Comparison of ENCODE assay signal across 27 mouse cellular contexts in the genomic region with DNA sequence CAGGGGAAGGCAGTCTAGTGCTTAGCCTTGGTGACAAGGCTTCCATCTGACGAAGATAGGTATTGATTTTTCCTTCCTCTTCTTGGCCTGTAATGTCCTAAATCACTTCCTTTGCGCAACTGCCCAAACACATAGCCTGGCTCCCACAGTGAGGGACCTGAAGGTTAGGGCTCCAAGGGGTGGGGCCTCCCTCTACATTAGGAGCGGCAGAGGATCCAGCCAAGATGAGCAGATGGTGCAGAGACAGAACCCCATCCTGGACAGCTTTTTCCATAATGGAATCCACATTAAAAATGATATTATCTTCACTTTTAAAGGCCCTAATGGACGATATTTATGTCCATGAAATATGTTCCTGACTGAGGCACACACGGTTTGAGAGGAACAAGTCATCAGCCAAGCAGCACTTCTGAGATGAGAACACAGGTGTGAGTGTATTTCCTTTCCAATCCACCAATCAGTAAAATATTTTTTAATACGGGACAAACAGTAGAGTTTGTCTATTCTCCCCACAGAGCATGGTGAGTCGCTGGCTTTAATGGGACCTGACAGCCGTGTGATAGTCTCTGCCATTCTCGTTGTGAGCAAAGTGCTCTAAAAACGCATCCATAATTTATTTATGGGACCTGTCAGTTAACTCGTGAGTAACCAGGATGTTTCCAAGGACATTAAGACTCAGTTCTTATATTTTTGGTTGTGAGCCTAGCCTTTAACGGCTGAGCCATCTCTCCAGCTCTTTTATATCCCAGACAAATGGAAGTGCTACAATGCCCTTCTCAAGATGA.
A peak's percentile ranks its signal among the peaks of the same experiment; 100 is the strongest.
DNase-seq lines count a peak whose midpoint lies in the region; ATAC-seq and TF ChIP-seq lines count a peak whose summit lies in the region.
"Had no signal": no experiment of that assay in that cellular context is flagged by ENCODE, and none has a peak within 500 bp of the region (broad histone marks: within the 10 kb centered on the region; RNA-seq: fewer than 3 reads in every experiment).

No protein-coding gene starts in this region.

- 67% methylated on average over 12 of the region's 12 CpGs for WGBS in hindbrain, postnatal 0 days
- WGBS in hindbrain, embryonic 16.5 days: 73% methylated on average over 12 of the region's 12 CpGs
- 12% methylated on average over 12 of the region's 12 CpGs for WGBS in cerebellum, adult 2 months

- H3K27me3 ChIP-seq in hindbrain, postnatal 0 days (ENCODE audit: insufficient read depth, low read length): no peaks in the 10 kb centered on the region
- no peaks in the 10 kb centered on the region for H3K27me3 ChIP-seq in hindbrain, embryonic 16.5 days (replicated peaks; ENCODE audit: control insufficient read depth, insufficient read depth, low read length)
- H3K27me3 ChIP-seq in cerebellum, adult 2 months (ENCODE audit: control insufficient read depth, insufficient read depth, low read length): no peaks in the 10 kb centered on the region
- H3K27me3 ChIP-seq: embryonic facial prominence, embryonic 15.5 days; forebrain, embryonic 12.5 days; hindbrain, embryonic 15.5 days; midbrain, embryonic 13.5 days had no signal

- no peak for TF ChIP-seq CTCF in hindbrain, postnatal 0 days (IDR thresholded peaks at IDR 0.05; ENCODE audit: low read depth)
- TF ChIP-seq CTCF in cerebellum, adult 2 months (IDR thresholded peaks at IDR 0.05; ENCODE audit: borderline replicate concordance, insufficient read depth, low read depth, low read length): no peak

- H3K4me1 ChIP-seq in hindbrain, postnatal 0 days (ENCODE audit: insufficient read depth, low read length): no peaks in the 10 kb centered on the region
- H3K4me1 ChIP-seq in hindbrain, embryonic 16.5 days (ENCODE audit: control insufficient read depth, insufficient read depth, low read depth, low read length): no peaks in the 10 kb centered on the region
- peaks cover 6% of the 10 kb centered on the region; the same call in 1 of the 2 replicates for H3K4me1 ChIP-seq in cerebellum, adult 2 months (ENCODE audit: control insufficient read depth, insufficient read depth, low read length)
- H3K4me1 ChIP-seq: embryonic facial prominence, embryonic 10.5 days; embryonic facial prominence, embryonic 15.5 days; forebrain, embryonic 12.5 days; hindbrain, embryonic 10.5 days; hindbrain, embryonic 15.5 days; midbrain, embryonic 13.5 days had no signal

- no peak overlapping the region for H3K4me2 ChIP-seq in hindbrain, postnatal 0 days (ENCODE audit: low read depth, low read length)
- H3K4me2 ChIP-seq in hindbrain, embryonic 16.5 days (ENCODE audit: low read length): no peak overlapping the region
- H3K4me2 ChIP-seq: embryonic facial prominence, embryonic 15.5 days; forebrain, embryonic 12.5 days; hindbrain, embryonic 15.5 days; midbrain, embryonic 13.5 days had no signal

- H3K9ac ChIP-seq in hindbrain, postnatal 0 days (replicated peaks; ENCODE audit: low read length): no peak overlapping the region
- H3K9ac ChIP-seq in hindbrain, embryonic 16.5 days (ENCODE audit: low read depth, low read length): no peak overlapping the region
- H3K9ac ChIP-seq: embryonic facial prominence, embryonic 15.5 days; forebrain, embryonic 12.5 days; forebrain, postnatal 0 days; hindbrain, embryonic 15.5 days; liver, embryonic 14.5 days; midbrain, embryonic 13.5 days had no signal

- no peak for TF ChIP-seq POLR2A in cerebellum, adult 2 months (IDR thresholded peaks at IDR 0.05; ENCODE audit: borderline replicate concordance, insufficient read depth, low read length)

- peak; percentile 22 for DNase-seq in hindbrain, postnatal 0 days (ENCODE audit: low spot score)
- peak; percentile 56 for DNase-seq in brain, adult 2 months (ENCODE audit: low read depth, low spot score)
- peak; percentile 15 to 56 for DNase-seq in cerebellum, adult 2 months
- DNase-seq in cerebellum, postnatal 14 days: peak; percentile 34 to 53
- DNase-seq in heart, adult 8-10 months (ENCODE audit: low spot score): no peak
- no peak for DNase-seq in thymus, postnatal 25 days
- DNase-seq: adrenal gland, postnatal 10 days; forebrain, postnatal 0 days; heart, postnatal 14 days; kidney, adult 8-10 months; kidney, postnatal 4 days; liver; lung, adult 2 months; lung, postnatal 10 days; right cerebral cortex, postnatal 14 days had no signal

- H3K27ac ChIP-seq in hindbrain, postnatal 0 days: no peak overlapping the region
- H3K27ac ChIP-seq in hindbrain, embryonic 16.5 days (ENCODE audit: low read depth, low read length): no peak overlapping the region
- no peak overlapping the region for H3K27ac ChIP-seq in cerebellum, adult 2 months (ENCODE audit: insufficient read depth, low read length)
- H3K27ac ChIP-seq: embryonic facial prominence, embryonic 10.5 days; embryonic facial prominence, embryonic 15.5 days; forebrain, embryonic 12.5 days; hindbrain, embryonic 10.5 days; hindbrain, embryonic 15.5 days; kidney, postnatal 0 days; liver, embryonic 14.5 days; midbrain, embryonic 13.5 days had no signal

- no peak overlapping the region for H3K4me3 ChIP-seq in hindbrain, postnatal 0 days (ENCODE audit: low read length)
- no peak overlapping the region for H3K4me3 ChIP-seq in hindbrain, embryonic 16.5 days (ENCODE audit: low read length)
- no peak overlapping the region for H3K4me3 ChIP-seq in cerebellum, adult 2 months (replicated peaks; ENCODE audit: insufficient read depth, low read depth, low read length)
- H3K4me3 ChIP-seq: embryonic facial prominence, embryonic 10.5 days; embryonic facial prominence, embryonic 15.5 days; forebrain, embryonic 12.5 days; hindbrain, embryonic 10.5 days; hindbrain, embryonic 15.5 days; midbrain, embryonic 13.5 days had no signal

- H3K36me3 ChIP-seq in hindbrain, postnatal 0 days (ENCODE audit: insufficient read depth, low read length): no peaks in the 10 kb centered on the region
- no peaks in the 10 kb centered on the region for H3K36me3 ChIP-seq in hindbrain, embryonic 16.5 days (ENCODE audit: control insufficient read depth, insufficient read depth, low read length)
- H3K36me3 ChIP-seq: embryonic facial prominence, embryonic 10.5 days; embryonic facial prominence, embryonic 15.5 days; forebrain, embryonic 12.5 days; hindbrain, embryonic 10.5 days; hindbrain, embryonic 15.5 days; midbrain, embryonic 13.5 days had no signal

- H3K9me3 ChIP-seq in hindbrain, postnatal 0 days (ENCODE audit: low read length): no peaks in the 10 kb centered on the region
- H3K9me3 ChIP-seq in hindbrain, embryonic 16.5 days (ENCODE audit: control insufficient read depth, low read length): no peaks in the 10 kb centered on the region
- H3K9me3 ChIP-seq: embryonic facial prominence, embryonic 10.5 days; embryonic facial prominence, embryonic 15.5 days; forebrain, embryonic 12.5 days; hindbrain, embryonic 10.5 days; hindbrain, embryonic 15.5 days; midbrain, embryonic 13.5 days had no signal

- no peak for ATAC-seq in hindbrain, postnatal 0 days
- ATAC-seq in hindbrain, embryonic 16.5 days: no peak
- ATAC-seq in megakaryocyte progenitor cell, adult 5-6 weeks (replicated peaks; ENCODE audit: poor library complexity): no peak
- ATAC-seq: forebrain, postnatal 0 days; intestine, embryonic 16.5 days; midbrain, embryonic 13.5 days; Patski had no signal

Comparison
In these comparisons a context has a peak if more than half of its experiments do, and no peak if none do; other contexts are left out.
1. DNase-seq: peak in hindbrain, postnatal 0 days (single experiment), brain, adult 2 months (single experiment), cerebellum, adult 2 months (2 of 2) and cerebellum, postnatal 14 days (2 of 2); none in heart, adult 8-10 months (single experiment) and thymus, postnatal 25 days (single experiment).